Mouse (Mus musculus): ENCODE measurements around the gene Thap4.

DNA sequence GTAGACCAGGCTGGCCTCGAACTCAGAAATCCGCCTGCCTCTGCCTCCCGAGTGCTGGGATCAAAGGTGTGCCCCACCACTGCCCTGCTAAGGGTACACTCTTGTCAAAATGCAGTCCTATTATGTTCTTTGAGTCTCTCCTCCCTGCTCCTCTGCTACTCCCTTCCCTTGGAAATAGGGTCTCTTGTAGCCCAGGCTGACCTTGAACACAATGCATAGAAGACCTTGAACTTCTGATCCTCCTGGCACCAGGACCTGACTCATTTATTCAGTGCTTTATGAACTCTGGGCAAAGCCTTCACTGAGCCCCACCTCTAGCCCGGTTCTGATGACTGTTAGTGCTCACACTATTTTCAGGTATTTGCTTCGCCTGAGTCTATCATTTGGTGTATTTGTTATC lies 17.0 kb downstream of the Thap4 start:
- no peak for TF ChIP-seq POLR2A (IDR thresholded peaks at IDR 0.05; ENCODE audit: extremely low read depth, insufficient read depth, low read length)
- no peak for TF ChIP-seq CTCF (IDR thresholded peaks at IDR 0.05; ENCODE audit: low read depth, low read length)
